Mouse (Mus musculus) thymus, postnatal 4 days (tissue): Measurements from ENCODE around the gene Ubl7.

Experiments used
- DNase-seq: peaks from one replicate; pipeline ENCODE4 v3.0.0; 2021

Gene Ubl7

DNA sequence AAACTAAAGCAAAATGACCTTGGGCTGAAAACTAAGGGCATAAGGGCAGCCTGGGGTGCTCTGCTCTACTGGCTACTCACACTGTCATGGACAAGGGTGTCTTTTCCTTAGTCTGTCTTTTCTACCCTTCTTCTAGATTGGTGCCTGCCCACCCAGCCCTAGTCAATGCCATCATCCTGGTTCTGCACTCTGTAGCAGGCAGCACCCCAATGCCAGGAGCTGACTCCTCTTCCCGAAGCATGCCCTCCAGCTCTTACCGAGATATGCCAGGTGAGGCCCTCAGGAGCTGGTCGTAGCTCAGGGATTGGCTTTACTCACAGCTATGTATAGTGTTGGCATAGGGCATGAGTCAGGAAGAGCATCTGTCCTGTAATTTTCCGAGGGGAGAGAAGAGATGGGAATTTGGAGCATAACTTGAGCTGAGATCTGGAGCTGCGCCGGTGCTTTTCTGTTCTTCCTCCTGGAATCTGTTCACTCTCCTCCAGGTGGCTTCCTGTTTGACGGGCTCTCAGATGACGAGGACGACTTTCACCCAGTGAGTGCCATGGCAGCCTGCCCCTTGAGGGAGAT is 10.8 kb downstream of the Ubl7 start:
- DNase-seq: no peak

DNA sequence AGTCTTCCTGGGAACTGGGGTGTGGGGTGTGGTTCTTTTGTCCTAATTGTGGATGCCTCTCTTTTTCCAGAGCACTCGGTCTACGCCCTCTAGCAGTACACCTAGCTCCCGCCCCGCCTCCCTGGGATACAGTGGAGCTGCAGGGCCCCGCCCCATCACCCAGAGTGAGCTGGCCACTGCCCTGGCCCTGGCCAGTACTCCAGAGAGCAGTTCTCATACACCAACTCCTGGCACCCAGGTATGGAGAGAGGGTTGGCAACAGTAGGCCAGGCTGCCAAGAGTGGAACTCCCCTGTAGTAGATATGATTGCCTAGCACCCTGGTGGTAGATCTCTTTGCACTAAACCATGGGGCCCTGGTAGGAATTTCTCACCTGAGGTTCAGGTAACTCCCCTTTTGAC is 11.6 kb downstream of the Ubl7 start:
- no peak for DNase-seq

DNA sequence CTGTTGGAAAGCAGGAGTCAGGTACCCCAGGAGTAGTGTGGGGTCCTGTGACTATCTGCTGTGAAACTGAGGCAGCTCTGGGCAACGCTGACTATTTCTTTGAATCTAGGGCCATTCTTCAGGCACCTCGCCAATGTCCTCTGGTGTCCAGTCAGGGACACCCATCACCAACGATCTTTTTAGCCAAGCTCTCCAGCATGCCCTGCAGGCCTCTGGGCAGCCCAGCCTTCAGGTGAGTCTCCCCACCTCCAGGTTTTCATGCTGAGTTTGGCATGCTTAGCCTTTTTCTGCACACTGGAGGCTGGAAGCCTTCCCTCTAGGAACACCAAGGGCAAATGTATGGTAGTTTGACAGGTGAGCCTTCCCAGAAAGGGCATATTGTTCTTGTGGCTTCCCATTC is 12.3 kb downstream of the Ubl7 start:
- DNase-seq: no peak

DNA sequence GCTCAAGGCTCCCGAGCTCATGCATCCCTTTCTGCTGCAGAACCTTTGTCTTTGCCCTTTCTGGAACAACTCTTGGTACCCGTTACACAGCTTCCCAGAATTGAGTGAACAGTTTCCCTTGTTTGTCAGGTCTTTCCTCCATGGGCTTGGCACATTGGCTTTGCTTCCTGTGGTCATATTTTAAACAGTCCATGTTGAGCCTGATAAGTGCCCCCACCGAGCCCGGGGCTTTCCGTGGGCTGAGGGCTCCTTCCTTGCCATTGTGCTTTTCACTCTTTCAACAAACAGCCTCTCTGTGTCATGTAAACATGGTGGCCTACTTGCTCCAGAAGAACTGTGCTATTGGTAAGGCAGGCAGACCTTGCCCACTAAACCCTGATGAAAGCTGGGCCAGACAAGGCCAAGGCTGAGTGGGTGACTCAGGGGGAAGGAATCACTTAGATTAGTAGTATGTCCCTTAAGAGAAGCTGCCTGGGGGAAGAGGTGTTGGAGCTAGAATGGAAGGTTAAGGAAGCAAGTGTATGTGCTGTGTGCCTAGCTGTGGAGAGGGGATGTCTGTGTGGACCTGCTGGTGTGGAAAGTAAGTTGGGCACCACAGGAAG is 20.5 kb downstream of the Ubl7 start:
- DNase-seq: peak; percentile 13

DNA sequence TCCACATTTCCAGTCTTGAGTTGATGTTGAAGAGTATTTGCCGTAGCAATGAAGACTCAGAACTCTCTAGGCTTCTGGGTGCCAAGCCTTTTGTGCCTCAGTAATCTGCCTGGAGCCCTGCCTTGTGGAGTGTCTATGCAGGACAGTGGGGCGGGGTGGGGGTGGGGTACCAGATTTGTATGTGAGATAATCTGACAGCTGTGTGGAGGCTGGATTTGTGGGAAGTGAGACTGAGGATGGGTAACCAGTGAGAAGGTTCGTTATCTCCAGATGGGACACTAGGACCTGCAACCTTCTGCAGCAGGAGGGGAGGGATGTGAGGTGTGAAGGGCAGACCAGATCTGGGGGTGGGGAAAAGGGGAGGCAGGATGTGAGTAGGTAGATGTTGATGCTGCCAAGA is 21.5 kb downstream of the Ubl7 start:
- peak; percentile 15 for DNase-seq

DNA sequence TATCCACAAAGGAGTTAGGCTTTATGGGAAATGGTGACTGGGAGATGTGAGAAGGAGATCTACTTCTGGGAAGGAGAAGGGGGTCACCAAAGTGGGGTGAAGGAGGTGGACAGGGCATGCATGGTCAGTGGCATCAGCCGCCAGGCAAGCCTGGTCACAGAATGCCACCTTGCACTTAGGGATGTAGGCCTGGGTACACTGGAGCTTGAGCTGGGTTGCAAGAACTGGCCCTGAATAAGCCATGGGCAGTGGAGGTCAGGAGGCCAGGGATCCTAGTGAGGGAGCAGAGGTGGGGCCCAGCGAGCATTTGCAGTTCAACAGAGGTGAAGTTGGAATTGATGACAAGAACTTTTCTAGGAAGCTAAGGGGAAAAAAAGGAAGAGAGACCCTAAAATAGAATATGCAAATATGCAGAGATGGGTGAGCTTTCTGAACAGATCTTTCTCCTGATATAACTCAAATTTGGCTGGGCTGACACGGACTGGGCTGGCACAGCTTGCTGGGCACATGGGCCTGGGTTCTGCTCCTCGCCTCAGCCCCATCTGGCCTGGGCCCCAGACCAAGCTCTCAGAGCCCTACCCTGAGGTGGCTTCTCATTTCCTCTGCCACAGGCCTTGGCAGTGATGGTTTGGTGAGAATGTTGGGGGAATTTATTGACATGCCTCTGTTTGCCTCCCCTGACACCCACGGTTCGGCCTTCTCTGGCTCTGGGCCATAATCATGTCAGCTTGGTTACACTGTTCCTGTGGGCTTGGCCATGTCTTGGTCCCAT is 22.2 kb downstream of the Ubl7 start:
- DNase-seq: peak; percentile 28

DNA sequence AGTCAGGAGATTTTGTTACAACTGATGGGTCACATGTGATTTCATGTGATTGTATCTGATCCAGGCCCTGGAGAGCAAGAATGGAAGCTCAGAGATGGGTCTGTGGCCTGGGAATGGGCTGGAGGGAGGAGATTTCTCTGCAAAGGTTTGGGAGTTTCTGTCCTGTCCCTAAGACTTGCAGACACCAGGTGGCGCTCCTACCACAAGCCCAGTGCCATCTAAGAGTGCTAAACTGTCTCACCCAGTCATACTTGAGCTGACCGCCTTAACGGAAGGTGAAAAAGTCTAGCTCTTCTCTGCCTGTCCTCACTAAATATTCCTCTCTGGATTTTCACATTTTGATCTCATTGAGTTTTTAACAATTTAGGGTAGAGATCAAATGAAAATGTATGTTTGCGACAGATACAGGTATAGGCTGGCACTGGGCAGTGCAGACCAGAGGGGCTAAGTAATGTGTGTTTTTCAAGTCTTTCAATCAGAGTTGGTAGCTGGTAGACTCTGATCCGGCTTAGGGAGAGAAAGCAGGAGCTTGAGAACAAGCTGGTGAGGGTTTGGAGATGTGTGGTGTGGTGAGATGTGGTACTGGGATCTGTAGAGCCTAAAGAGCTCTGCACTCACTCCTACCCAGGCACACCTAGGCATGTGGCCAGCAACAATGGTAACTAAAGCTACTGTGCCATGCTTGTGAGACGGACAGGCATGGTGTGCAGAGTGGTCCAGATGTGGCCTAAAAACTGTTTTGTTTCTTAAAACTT is 25.1 kb downstream of the Ubl7 start:
- DNase-seq: peak; percentile 97

DNA sequence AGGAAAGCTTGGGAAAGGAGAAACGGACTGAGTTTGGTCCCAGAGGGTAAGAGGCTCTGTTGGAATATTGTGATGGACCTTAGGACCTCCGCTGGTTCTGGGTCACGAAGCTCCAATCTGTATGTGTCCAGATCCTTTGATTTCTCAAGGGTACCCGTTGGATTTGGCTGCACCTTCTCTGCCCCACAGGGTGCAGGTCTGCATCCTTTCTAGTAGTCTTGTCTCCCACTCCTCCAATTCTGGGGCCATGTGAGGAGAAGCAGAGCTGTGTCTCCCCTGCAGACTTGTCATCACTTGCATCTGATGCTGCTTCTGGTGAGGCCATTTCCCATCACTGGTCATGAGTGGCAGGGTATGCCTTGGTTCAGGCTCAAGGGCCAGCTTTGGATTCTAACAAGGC is 26.4 kb downstream of the Ubl7 start:
- DNase-seq: no peak

DNA sequence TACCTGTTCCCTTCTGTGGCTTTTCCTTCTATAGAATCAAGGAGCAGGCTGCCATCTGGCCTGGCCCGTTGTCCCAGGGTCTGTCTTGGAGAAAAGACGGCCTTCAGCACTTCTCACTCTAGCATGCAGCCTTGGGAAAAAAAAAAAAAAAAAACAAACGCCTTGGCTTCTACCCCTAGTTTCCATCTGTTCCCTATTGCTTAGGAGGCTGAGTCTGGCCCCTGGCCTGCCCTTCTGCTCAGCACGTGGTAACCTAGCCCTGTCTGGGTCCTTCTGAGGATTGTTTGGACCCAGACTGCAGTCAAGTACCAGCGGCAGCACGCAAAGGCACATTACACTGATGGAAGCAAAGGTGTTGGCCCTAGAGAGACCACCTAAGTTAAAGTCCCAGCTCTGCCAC is 26.9 kb downstream of the Ubl7 start:
- DNase-seq: no peak

DNA sequence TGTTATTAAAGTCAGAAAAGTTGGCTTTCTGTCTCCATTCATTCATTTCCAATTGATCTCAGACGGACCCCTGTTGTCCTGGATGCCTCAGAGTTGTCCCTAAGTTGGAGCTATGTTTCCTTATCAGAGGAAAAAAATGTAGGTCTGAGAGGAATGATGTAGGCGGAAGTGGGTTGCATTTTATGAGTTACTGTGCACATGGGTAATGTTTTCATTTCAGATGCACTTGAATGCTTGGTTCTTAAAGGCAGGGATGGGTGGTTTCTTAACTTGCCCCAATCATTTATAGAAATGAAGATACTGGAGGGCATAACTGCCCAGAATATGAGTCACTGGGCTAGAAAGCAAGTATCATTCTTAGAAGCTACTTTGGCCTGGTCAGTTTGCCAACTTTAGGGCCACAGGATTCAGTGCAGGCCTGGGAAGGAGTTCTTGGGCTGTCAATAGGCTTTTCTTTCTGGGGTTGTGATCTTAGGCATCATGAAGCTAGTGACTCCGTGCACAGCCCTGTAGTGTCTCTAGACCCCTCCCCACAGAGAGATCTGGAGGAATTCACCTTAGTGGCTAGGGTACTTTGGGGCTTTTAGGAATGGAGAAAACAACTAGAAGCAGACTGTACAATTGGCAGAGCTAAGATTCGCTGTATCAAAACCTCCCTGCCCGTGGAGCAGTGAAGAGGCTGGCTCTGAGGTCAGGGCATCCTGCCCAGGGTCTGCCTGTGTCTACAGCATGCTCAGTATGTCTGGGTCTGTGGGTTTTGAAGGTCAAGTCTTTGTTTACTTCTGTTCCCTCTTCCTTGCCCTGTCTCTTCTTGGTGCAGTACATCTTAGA is 27.7 kb downstream of the Ubl7 start:
- DNase-seq: peak; percentile 30

DNA sequence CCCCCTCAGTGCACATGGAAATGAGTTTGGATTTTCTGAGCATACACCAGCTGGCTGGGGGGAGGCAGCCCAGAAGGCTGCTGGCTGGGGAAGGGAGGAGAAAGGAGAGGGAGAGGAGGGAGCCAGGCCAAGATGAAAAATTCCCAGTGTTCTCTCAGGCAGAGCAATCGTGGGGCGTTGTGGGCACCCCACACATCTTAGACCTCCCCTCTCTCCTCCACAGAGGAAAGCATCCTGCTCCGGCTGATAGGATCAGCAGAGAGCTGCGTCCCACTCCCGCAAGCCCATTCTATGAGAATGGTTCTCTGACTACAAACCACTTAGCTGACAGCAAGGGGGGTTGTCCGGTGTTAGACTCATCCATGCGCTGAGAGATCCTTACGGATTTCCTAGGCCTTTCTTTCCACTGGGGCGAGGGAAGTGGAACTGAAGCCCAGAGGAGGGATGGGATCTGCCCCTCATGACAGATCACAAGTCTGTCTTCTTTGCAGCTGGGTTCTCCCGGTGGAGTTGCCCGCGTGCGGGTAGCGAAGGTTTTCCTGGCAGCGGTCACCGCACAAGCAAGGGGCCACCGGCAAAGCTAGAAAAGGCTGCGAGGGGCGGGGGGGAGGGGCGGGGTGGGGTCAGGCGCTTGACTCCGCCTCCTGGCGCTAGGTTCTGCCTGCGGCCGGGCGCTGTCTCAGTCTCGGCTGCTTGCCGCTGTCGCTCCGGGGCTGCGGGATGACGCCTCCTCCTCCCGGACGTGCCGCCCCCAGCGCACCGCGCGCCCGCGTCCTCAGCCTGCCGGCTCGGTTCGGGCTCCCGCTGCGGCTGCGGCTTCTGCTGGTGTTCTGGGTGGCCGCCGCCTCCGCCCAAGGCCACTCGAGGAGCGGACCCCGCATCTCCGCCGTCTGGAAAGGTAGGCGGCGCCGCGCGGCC is 28.9 kb downstream of the Ubl7 start, which contains the start of gene Sema7a:
Gene Sema7a (plus strand): TSS at position 682 of the 918 bp plus-strand sequence.
- peak; percentile 93 for DNase-seq

DNA sequence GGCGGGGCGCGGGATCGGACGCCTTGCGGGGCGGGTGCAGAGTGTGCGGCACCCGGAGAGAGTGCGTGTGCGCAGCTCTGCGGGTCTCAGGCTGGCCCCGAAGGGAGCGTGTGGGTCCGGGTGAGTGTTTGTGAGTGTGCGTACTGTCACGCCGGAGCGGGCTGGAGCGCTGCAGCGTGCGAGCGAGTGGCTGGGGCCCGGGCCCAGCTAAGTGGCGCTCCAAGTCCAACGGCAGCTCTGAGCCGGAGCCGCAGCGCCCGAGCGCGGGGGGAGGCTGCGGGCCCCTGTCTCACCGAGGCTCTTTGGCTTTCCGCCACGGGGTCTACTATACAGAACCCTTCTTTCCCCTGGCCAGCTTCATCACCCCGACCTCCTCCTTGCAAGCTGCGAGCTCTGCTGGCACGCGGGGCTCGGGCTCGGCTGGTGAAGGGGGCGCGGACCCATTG is 29.6 kb downstream of the Ubl7 start:
- peak; percentile 72 for DNase-seq

DNA sequence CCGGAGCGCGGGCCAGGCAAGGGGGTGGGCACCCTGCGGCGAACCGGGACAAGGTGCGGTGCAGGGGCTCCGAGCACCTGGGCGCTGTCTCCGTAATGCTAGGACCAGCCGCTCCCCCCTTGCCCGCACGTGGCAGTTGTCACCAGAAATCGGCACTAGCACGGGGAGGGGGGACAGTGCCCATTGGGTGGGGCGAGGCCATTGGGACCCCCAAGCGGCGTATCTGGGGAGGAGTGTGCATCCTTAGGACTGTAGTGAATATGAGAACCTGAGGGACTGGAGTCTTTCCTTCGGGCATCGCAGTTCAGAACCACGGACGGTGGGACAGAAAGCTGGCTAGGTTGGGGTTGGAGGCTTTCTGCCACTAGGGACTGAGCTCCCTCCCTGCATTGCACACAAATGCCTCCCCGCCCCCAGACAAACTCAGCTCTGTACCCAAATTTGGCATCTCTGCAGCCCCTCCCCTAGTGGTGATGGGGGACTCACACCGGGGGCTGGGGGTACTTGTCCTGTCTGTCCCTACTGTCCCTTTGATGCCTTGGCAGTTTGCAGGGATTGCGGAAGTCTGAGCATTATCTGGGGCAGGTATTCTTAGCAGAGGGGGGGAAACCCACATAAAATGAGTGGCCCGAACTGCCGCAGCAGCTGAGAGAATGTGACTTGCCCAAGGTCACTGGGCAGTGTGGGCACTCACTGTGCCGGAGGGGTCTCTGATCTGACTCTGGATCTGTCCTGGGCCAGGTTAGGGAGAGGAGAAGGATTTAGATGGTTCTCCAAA is 30.3 kb downstream of the Ubl7 start:
- DNase-seq: peak; percentile 68

DNA sequence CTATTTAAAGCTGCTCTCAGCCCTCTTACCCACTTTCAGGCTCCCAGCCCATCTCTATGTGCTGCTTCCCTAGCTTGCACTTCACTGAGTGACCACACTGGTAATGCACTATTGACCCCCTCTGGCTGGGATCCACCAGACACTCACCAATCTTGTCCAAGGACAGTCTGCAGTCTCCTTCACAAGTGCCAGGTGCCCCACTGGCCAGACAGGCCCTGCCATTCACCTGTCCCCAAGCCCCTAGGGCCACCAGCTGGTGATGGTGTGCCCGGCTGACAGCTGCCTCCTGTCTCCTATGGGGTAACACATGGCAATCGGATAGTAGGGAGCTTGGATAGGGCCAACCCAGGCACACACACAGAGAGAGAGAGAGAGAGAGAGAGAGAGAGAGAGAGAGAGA is 31.3 kb downstream of the Ubl7 start:
- DNase-seq: peak; percentile 25

DNA sequence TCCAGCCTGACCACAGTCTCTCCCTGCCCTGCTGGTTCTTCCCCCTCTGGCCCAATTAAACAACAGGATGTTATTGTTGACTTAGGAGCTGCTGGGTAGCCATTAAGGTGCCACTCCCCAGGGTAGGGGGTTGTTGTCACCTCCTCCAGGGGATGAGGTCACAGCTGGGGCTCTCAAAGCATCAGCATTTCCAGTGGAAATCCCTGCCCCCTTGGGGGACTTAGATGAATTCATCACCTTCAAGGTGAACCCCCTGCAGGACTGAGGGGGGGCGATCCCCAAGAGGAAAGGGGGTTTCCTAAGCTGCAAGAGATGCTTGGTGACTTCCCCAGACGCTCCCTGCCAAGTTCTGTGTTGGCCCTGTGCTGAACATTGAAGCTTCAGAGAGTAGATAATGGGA is 32.3 kb downstream of the Ubl7 start:
- DNase-seq: peak; percentile 38

DNA sequence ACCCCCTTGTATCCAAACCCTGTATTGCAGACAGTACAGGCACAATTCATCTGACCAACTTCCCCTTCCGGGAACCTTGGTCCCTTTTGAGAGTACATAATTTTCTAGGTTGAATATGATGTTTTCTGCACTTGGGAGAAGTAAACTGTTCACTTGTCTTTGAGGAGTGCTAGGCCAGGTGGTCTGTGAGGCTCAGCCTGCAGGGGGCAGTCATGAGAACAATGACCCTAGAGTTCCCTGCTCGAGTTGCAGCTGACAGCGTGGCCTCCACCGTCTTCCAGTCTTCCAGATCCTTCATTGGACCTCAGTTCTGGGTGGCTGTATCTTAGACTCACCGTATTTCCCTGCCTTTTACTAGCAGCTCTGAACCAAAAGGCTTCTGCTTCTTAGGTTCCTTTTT is 33.8 kb downstream of the Ubl7 start:
- DNase-seq: peak; percentile 94

DNA sequence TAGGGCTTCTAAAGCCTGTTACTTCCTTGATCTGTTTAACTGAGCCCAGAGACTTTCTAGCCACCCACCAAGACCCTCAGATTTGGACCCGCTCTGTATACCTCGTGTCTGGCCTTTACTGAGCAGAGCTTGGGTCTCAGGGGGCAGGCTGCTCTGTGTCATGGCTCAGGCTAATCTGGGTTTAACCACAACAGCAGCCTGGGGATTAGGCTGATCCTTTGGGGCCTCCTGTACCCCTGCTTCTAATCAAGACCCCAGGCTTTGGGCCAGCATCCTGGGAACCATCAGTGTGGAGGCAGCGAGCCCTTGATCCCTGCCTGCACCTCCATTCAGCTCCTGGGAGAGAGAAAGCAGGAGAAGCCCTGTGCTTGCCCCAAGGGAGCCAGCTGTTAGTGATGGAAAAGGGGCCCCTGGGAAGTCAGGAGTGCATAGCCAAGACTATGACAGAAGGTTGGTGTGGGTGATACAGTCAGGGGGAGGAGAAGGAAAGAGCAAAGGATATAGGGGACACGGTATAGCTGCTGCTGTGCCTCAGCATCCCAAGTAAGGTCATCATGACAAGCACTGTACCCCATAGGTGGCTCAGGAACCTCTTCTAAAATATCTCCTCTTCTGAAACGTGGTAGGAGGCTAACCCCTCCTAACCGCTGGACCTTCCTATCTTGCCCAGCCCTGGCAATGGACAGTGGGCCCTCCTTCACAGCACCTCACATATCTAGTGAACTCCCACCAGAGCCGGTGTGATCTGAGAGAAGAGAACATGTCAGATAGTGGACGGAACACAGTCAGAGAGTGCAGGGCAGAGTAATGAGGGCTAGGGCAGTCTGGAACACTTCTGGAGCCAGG is 35.2 kb downstream of the Ubl7 start:
- no peak for DNase-seq

DNA sequence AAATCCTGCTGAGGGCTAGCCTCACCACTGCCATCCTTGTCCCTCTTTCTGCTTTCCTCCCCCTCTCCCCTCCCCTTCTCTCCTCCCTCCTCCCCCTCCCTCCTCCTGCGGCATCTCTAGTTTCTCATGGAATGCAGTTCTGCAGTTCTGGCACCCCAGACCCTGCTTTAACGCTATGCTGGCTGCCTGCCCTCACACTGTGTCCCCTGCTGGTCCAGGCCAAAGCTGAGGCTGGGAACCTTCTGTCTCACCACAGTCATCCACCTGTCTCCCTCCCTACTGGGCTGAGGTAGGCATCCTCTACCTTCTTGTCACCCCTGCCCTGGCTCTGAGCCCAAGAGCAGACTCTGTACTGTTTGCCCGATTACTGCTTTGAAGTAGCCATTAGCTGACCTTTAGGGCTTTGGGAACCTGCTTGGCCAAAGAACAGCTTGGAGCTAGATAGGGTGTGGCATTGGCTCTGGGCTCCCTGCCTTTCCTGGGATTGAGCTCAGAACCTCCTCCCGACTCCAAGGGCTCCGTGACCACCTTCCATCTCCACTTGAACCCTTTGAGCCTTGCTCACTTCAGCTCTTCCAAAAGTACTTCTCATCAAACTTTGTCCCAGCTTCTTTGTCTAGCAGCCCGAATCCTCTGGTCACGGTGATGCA is 36.7 kb downstream of the Ubl7 start:
- DNase-seq: no peak

DNA sequence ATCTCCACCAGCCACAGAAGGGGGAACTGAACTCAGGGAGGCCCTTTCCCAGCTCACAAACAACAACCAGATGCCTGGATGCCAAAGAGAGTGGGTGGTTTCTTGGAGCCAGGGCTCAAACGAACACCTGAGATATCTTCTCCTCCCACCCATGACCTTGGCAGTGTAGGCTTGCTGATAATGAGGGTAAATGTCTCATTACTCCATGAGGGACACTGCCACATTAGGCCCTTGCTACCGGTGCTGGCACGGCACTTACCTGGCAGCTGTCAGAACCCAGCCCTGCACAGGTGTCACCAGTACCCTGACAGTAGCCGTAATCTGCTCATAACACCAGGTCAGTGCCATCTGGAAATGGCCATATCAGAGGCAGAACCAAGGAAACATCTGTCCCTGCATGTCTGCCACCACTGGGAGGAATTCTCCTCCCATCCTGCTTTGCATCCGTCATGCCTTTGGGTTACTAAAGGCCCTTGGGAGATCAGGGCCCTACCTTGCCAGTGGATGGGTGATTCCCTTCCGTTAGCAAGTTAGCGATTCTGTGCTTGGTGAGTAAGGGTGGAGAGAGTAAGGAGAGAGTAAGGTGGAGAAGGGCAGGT is 37.7 kb downstream of the Ubl7 start:
- DNase-seq: no peak
